Mouse (Mus musculus) kidney, postnatal 0 days (tissue): ENCODE data around the gene Ino80. TPM values are rescaled to one million over a fixed set of nuclear protein-coding genes. Genes with fewer than 3 reads are reported as not detected.
A peak's percentile ranks its signal among the peaks of the same experiment; 100 is the strongest.
"Not testable (repeated sequence)": the region's sequence is repeated elsewhere in the genome, so short reads cannot be mapped to it uniquely, and the experiment has no call there.

Experiments used
- ATAC-seq: fragments of 200-750 bp; cut with Nextera tagmentation; replicated peaks from 2 replicates; pipeline ENCODE4 v1.8.0; 2017; ENCODE audit warnings: low read depth, moderate number of reproducible peaks, moderate TSS enrichment, moderate library complexity; ENCODE audit not compliant: low FRiP score
- DNase-seq: peaks from one replicate; pipeline ENCODE4 v3.0.0-alpha.2; 2016; ENCODE audit warnings: low spot score
- H3K27ac ChIP-seq: fragments of 300-500 bp; sonication (generic); 2 replicates; pipeline ENCODE4 v1.5.1; 2014; ENCODE audit warnings: mild to moderate bottlenecking
- H3K27me3 ChIP-seq: fragments of 300-500 bp; sonication (generic); 2 replicates; pipeline ENCODE4 v1.6.1; 2014; ENCODE audit warnings: low read length, mixed read lengths; ENCODE audit not compliant: insufficient read depth
- H3K36me3 ChIP-seq: fragments of 300-500 bp; sonication (generic); 2 replicates; pipeline ENCODE4 v1.6.1; 2014; ENCODE audit warnings: low read length, mixed read lengths; ENCODE audit not compliant: insufficient read depth
- H3K4me1 ChIP-seq: fragments of 300-500 bp; sonication (generic); replicated peaks from 2 replicates; pipeline ENCODE4 v1.6.1; 2014; ENCODE audit warnings: antibody characterized with exemption, low read length, mixed read lengths; ENCODE audit not compliant: insufficient read depth
- H3K4me2 ChIP-seq: fragments of 300-500 bp; sonication (generic); 2 replicates; pipeline ENCODE4 v1.6.1; 2014; ENCODE audit warnings: mild to moderate bottlenecking, low read length, moderate library complexity, mixed read lengths
- H3K4me3 ChIP-seq: fragments of 300-500 bp; sonication (generic); replicated peaks from 2 replicates; pipeline ENCODE4 v1.5.1; 2014; ENCODE audit warnings: low read depth, low read length
- H3K9ac ChIP-seq: fragments of 300-500 bp; sonication (generic); 2 replicates; pipeline ENCODE4 v1.6.1; 2014; ENCODE audit warnings: low read depth, low read length
- H3K9me3 ChIP-seq: fragments of 300-500 bp; sonication (generic); replicated peaks from 2 replicates; pipeline ENCODE4 v1.6.1; 2016; ENCODE audit warnings: low read length, inconsistent platforms, mixed read lengths
- CTCF ChIP-seq: IDR thresholded peaks from 2 replicates; pipeline ENCODE4 v1.5.1; 2016; ENCODE audit warnings: antibody characterized with exemption, low read depth, mild to moderate bottlenecking, moderate library complexity
- WGBS: fragments of 180-500 bp; shearing (Covaris S2); extraction: QIAGEN DNeasy Blood & Tissue Kit; methylation state at CpG from one replicate; pipeline ENCODE4 v1.1.7; 2014; 5-methylcytosine and 5-hydroxymethylcytosine counted together
- polyA plus RNA-seq: library from polyadenylated mRNA; unstranded; fragments of >200 nt; fragmentation: Nextera tagmentation; extraction: Ambion mirVana; gene quantifications from 2 replicates; pipeline ENCODE4 v1.2.1, GENCODE M21; 2015

Gene Ino80
- polyA plus RNA-seq, 1 experiment from 2014 or later = 3.5 TPM

DNA sequence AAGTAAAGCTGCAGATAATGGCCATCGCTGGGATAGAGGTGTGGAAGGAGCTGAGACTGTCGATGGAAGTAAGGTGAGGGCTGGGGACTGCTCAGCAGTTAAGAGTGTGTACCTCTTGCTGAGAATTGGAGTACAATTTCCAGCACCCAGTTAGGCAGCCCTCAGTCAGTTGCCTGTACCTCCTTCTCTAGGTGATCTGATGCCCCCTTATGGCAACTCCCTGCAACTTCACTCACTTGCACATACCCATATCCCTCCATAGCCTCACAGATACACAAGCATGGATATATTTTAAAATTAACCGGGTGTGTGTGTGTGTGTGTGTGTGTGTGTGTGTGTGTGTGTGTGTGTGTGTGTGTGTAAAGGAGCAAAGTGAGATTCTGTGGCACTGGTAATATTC is 34.8 kb upstream of the Ino80 start:
- H3K9ac ChIP-seq = no peak overlapping the region
- no peaks in the 10 kb centered on the region for H3K9me3 ChIP-seq
- no peak overlapping the region for H3K4me2 ChIP-seq
- no peaks in the 10 kb centered on the region for H3K27me3 ChIP-seq
- 85% methylated on average over 3 of the region's 3 CpGs for WGBS
- no peak for ATAC-seq
- H3K4me1 ChIP-seq = no peaks in the 10 kb centered on the region
- H3K36me3 ChIP-seq = no peaks in the 10 kb centered on the region
- H3K4me3 ChIP-seq = no peak overlapping the region
- H3K27ac ChIP-seq = no peak overlapping the region
- peak; percentile 8 for DNase-seq
- TF ChIP-seq CTCF = peak; percentile 46

DNA sequence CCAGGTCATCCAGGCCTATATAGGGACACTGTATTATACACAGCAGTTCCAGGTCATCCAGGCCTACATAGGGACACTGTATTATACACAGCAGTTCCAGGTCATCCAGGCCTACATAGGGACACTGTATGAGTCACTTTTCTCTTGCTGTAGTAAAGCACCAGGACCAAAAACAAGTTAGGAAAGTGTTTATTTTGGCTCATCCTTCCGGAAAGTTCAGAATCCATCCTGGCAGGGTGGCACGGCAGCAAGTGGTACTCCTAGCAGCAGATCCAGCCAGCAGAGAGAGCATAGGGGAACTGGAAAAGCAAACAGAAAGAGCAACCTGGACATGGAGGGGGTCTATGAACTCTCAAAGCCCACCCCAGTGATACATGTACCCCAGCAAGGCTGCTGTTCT is 33.4 kb upstream of the Ino80 start:
- Histone ChIP-seq H3K36me3 (no peaks in the 10 kb centered on the region), H3K9me3 (no peaks in the 10 kb centered on the region), H3K27ac (no peak overlapping the region), H3K4me1 (no peaks in the 10 kb centered on the region), H3K9ac (no peak overlapping the region), H3K27me3 (no peaks in the 10 kb centered on the region), H3K4me3 (no peak overlapping the region), H3K4me2 (no peak overlapping the region)
- TF ChIP-seq CTCF = no peak
- 66% methylated on average over 2 of the region's 2 CpGs for WGBS
- no peak for ATAC-seq
- no peak for DNase-seq

DNA sequence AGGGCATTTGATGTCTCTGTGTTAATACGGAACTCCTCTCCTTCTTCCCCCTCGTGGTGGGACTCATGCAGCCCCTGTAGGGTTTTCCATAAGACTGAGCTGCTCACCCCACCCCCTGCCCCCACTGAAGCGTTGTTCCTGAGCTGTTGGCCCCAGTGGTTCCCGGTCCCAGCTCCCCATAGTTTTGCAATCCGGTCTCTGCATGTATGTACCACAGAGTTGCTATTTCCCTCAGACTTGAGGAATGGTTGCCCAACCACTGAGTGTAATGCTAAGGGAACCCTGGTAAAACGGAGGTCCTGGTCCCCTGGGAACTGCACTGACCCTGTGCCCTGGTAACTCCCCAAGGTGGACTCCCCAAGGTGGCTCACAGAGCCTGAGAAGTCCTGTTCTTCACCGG is 31.0 kb upstream of the Ino80 start:
- not testable (repeated sequence) for H3K9me3 ChIP-seq, H3K27me3 ChIP-seq, H3K36me3 ChIP-seq, DNase-seq, H3K9ac ChIP-seq, H3K4me1 ChIP-seq, H3K4me3 ChIP-seq, ATAC-seq, H3K27ac ChIP-seq, H3K4me2 ChIP-seq
- 69% methylated on average over 7 of the region's 7 CpGs for WGBS

DNA sequence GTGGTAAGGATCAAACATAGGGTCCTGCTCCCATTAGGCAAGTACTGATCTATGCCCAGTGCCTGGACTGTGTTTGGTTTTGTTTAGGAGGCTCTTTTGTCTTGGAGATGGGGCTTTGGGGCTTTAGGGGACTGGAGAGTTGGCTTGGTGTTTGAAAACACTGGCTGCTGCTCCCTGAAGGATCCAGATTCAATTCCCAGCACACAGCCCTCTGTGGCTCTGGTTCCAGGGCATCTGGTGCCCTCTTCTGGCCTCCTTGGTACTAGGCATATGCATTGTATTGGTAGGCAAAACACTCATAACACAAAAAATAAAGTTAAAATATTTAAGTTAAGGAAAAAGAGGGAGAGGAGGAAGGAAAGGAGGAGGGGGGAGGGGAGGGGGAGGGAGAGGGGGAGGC is 29.6 kb upstream of the Ino80 start:
- no peak overlapping the region for H3K4me2 ChIP-seq
- TF ChIP-seq CTCF = peak; percentile 54
- no peak overlapping the region for H3K9ac ChIP-seq
- no peak for DNase-seq
- H3K27me3 ChIP-seq = no peaks in the 10 kb centered on the region
- H3K9me3 ChIP-seq = no peaks in the 10 kb centered on the region
- no peak overlapping the region for H3K27ac ChIP-seq
- no peaks in the 10 kb centered on the region for H3K36me3 ChIP-seq
- no peak overlapping the region for H3K4me3 ChIP-seq
- no peak for ATAC-seq
- no peaks in the 10 kb centered on the region for H3K4me1 ChIP-seq

DNA sequence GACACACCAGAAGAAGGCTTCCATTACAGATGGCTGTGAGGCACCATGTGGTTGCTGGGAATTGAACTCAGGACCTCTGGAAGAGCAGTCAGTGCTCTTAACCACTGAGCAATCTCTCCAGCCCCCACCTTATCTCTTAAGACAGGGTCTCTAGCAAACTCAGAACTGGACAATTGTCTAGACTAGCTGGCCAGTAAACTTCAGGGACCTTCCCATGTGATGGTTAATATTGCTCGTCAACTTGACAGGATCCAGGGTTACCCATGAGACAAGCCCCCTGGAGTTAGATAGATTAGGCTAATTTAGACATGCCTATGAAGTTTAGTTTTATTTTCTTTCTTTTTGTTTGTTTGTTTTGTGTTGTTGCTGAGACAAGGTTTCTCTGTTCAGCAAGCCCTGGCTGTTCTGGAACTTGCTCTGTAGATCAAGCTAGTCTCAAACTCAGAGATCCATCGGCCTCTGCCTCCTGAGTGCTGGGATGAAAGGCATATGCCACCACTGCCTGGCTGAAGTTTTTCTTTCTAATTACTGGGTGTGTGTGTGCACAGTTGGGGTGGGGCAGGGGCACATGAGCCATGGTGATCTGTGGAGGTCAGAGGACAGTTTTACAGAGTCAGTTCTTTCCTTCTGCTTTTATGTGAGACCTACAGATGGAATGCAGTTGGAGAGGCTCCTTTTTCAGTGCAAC is 23.6 kb upstream of the Ino80 start:
- no peak for ATAC-seq
- H3K4me3 ChIP-seq = no peak overlapping the region
- H3K27me3 ChIP-seq = no peaks in the 10 kb centered on the region
- no peaks in the 10 kb centered on the region for H3K36me3 ChIP-seq
- H3K9me3 ChIP-seq = no peaks in the 10 kb centered on the region
- no peaks in the 10 kb centered on the region for H3K4me1 ChIP-seq
- no peak overlapping the region for H3K27ac ChIP-seq
- H3K4me2 ChIP-seq = no peak overlapping the region
- DNase-seq = no peak
- TF ChIP-seq CTCF = no peak
- H3K9ac ChIP-seq = no peak overlapping the region
- 81% methylated on average over 2 of the region's 2 CpGs for WGBS

DNA sequence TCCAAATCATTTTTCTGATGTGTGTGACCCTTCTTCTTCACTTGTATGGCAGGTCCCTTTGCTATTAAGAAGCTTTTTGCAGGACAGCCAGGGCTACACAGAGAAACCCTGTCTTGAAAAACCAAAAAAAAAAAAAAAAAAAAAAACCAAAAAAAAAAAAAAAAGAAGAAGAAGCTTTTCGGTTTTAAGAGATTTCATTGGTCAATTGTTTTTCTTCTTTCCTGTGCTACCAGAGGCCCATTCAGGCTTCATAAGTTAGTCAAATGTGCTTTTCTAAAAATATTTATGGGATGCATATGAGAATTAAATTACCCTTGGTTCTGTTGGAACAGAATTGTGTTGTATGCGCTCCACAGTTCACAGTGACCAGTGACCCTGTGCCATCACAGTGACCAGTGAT is 21.4 kb upstream of the Ino80 start:
- H3K9ac ChIP-seq = no peak overlapping the region
- no peaks in the 10 kb centered on the region for H3K36me3 ChIP-seq
- H3K4me3 ChIP-seq = no peak overlapping the region
- no peak overlapping the region for H3K27ac ChIP-seq
- H3K4me2 ChIP-seq = no peak overlapping the region
- ATAC-seq (no peak), DNase-seq (no peak)
- no peaks in the 10 kb centered on the region for H3K9me3 ChIP-seq
- no peaks in the 10 kb centered on the region for H3K27me3 ChIP-seq
- WGBS = 79% methylated on average over 2 of the region's 2 CpGs
- H3K4me1 ChIP-seq = no peaks in the 10 kb centered on the region
- no peak for TF ChIP-seq CTCF

DNA sequence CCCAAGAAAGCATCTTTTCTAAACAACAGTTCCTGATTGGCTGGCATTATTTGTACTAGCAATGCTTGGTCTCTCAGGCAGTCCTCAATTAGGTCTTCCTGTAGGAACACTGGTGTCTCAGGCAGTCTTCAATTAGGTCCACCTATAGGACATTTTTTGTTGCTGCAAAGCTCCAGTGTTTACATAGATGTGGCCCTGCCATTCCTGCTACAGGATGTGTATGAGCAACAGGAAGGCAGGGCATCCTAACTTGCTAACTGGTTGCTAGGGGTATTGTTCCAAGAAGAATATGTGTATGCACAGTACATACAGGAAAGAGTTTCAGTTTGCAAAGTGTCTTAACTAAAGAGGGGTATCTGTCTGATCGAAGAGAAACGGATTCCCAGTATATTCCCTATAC is 18.6 kb upstream of the Ino80 start:
- Histone ChIP-seq H3K36me3 (no peaks in the 10 kb centered on the region), H3K27ac (no peak overlapping the region), H3K27me3 (no peaks in the 10 kb centered on the region), H3K4me3 (no peak overlapping the region), H3K9ac (no peak overlapping the region), H3K4me1 (no peaks in the 10 kb centered on the region; the same call in 1 of the 2 replicates), H3K9me3 (no peaks in the 10 kb centered on the region), H3K4me2 (no peak overlapping the region)
- no peak for TF ChIP-seq CTCF
- DNase-seq (no peak), ATAC-seq (no peak)
- 83% methylated on average over 2 of the region's 2 CpGs for WGBS
